Mouse (Mus musculus) forebrain, embryonic 12.5 days (tissue): ENCODE measurements at regions not wholly inside any gene's neighbourhood (a gene's known extent, or its start where the extent isn't known, plus 50 kb on each side); places are given as distances from the start of the nearest gene placed in this dataset.

Experiments used
- ATAC-seq: fragments of 200-750 bp; cut with Nextera tagmentation; 2 replicates; pipeline ENCODE4 v1.8.0; 2017; ENCODE audit warnings: moderate TSS enrichment; ENCODE audit not compliant: low FRiP score
- H3K27ac ChIP-seq: fragments of 300-500 bp; sonication (generic); 2 replicates; pipeline ENCODE4 v1.5.1; 2016; ENCODE audit warnings: mild to moderate bottlenecking
- H3K27me3 ChIP-seq: fragments of 300-500 bp; sonication (generic); 2 replicates; pipeline ENCODE4 v1.6.1; 2016; ENCODE audit warnings: mild to moderate bottlenecking
- H3K36me3 ChIP-seq: fragments of 300-500 bp; sonication (generic); replicated peaks from 2 replicates; pipeline ENCODE4 v1.6.1; 2016; ENCODE audit warnings: mild to moderate bottlenecking
- H3K4me1 ChIP-seq: fragments of 300-500 bp; sonication (generic); 2 replicates; pipeline ENCODE4 v1.6.1; 2016
- H3K4me2 ChIP-seq: fragments of 300-500 bp; sonication (generic); 2 replicates; pipeline ENCODE4 v1.6.1; 2016; ENCODE audit warnings: mild to moderate bottlenecking, moderate library complexity
- H3K4me3 ChIP-seq: fragments of 300-500 bp; sonication (generic); replicated peaks from 2 replicates; pipeline ENCODE4 v1.5.1; 2016; ENCODE audit warnings: mild to moderate bottlenecking
- H3K9ac ChIP-seq: fragments of 300-500 bp; sonication (generic); 2 replicates; pipeline ENCODE4 v1.6.1; 2016; ENCODE audit warnings: mild to moderate bottlenecking
- H3K9me3 ChIP-seq: fragments of 300-500 bp; sonication (generic); 2 replicates; pipeline ENCODE4 v1.6.1; 2016
- WGBS: fragments of 180-500 bp; shearing (Covaris S2); methylation state at CpG from one replicate; pipeline ENCODE4 v1.1.7; 2016; 5-methylcytosine and 5-hydroxymethylcytosine counted together

DNA sequence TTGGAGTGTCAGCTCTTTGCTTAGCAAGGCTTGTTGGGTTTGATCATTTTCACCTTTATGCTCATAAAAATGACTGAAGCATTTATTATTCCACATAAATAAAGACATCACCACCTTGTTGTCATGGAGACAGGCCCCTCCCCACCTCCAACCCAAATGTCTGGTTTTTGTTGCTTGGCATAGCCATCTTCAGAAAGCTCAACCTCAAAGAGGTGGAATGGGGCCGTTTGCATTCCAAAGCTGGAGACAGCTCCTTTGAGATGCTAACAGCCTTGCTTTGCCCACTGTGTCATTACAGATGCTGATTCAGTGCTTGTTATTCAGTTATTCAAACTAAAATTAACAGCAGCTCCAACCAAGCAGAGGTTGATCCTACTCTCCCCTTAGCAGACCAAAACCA, 51.9 kb upstream of the Lgalsl start:
- Histone ChIP-seq H3K27me3 (no peaks in the 10 kb centered on the region), H3K36me3 (no peaks in the 10 kb centered on the region), H3K4me2 (no peak overlapping the region), H3K4me1 (peaks cover 4% of the 10 kb centered on the region; the same call in 1 of the 2 replicates), H3K27ac (no peak overlapping the region), H3K9ac (no peak overlapping the region), H3K4me3 (no peak overlapping the region), H3K9me3 (no peaks in the 10 kb centered on the region)
- no peak for ATAC-seq
- 28% methylated on average over 1 of the region's 1 CpGs for WGBS

- H3K9ac ChIP-seq, result no peak overlapping the region
- ATAC-seq, result no peak
- H3K9me3 ChIP-seq, result no peaks in the 10 kb centered on the region
- H3K27ac ChIP-seq, result no peak overlapping the region
- peaks cover 4% of the 10 kb centered on the region; the same call in 1 of the 2 replicates for H3K4me1 ChIP-seq
- H3K4me3 ChIP-seq, result no peak overlapping the region
- no peaks in the 10 kb centered on the region for H3K36me3 ChIP-seq
- H3K27me3 ChIP-seq, result no peaks in the 10 kb centered on the region
- no peak overlapping the region for H3K4me2 ChIP-seq
- 74% methylated on average over 2 of the region's 2 CpGs for WGBS
These were observed 53.1 kb upstream of the Lgalsl start for GRCm38 (mm10) chr11:20883907-20884306.

- H3K4me1 ChIP-seq, result 0 out of 2 replicates have a peak, but pooled peaks cover 4% of the 10 kb centered on the region
- no peak for ATAC-seq
- H3K4me3 ChIP-seq, result no peak overlapping the region
- no peaks in the 10 kb centered on the region for H3K27me3 ChIP-seq
- H3K36me3 ChIP-seq, result no peaks in the 10 kb centered on the region
- no peak overlapping the region for H3K9ac ChIP-seq
- no peak overlapping the region for H3K27ac ChIP-seq
- no peak overlapping the region for H3K4me2 ChIP-seq
- 84% methylated on average over 2 of the region's 2 CpGs for WGBS
- no peaks in the 10 kb centered on the region for H3K9me3 ChIP-seq
These were observed 56.2 kb upstream of the Lgalsl start for GRCm38 (mm10) chr11:20887044-20887443.

DNA sequence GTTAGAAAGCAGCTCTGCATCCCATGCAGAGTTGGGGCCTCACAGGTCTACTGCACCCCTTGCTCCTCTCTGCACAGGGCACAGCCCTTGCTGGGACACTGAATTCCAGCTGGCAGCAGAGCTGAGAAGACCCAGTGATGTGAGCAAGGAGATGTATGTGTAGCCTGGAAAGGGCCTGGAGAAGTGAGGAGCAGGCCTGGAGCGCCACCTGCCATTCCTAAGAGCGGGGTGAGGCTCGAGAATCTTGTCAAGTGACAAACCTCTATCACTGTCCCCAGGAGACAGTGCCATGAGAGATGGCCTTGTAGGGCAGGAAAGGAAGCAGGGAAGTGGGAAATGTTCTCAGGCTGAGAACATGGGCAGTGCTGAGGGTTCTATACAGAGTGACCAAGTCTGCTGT, 59.6 kb upstream of the Lgalsl start:
- H3K9ac ChIP-seq, result no peak overlapping the region
- H3K36me3 ChIP-seq, result no peaks in the 10 kb centered on the region
- no peak overlapping the region for H3K27ac ChIP-seq
- no peak overlapping the region for H3K4me2 ChIP-seq
- 79% methylated on average over 3 of the region's 3 CpGs for WGBS
- H3K27me3 ChIP-seq, result no peaks in the 10 kb centered on the region
- H3K9me3 ChIP-seq, result no peaks in the 10 kb centered on the region
- H3K4me1 ChIP-seq, result no peaks in the 10 kb centered on the region
- no peak overlapping the region for H3K4me3 ChIP-seq
- no peak for ATAC-seq

DNA sequence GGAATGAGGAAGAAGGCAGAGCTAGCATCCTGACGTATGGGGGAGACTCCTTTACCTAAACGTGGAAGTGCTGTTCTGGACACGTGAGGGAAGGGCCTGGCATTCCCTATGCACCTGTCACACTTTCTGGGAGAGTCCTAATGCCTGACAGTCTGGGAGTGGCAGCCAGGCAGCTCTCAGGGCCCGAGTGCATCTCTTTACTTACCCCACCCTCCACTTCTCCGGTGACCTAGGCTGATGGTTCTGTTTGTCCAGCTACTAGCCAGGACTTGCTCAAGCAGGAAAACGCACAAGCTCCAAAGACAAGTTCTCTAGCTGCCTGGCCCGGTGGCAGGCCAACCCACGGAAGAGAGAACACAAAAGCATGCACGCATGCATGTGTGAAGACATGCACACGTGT, 60.9 kb upstream of the Lgalsl start:
- Histone ChIP-seq H3K36me3 (no peaks in the 10 kb centered on the region), H3K27ac (no peak overlapping the region), H3K4me3 (no peak overlapping the region), H3K9me3 (no peaks in the 10 kb centered on the region), H3K4me2 (no peak overlapping the region), H3K9ac (no peak overlapping the region), H3K4me1 (peaks cover 2% of the 10 kb centered on the region; the same call in 1 of the 2 replicates), H3K27me3 (no peaks in the 10 kb centered on the region)
- 84% methylated on average over 10 of the region's 10 CpGs for WGBS
- ATAC-seq, result no peak

DNA sequence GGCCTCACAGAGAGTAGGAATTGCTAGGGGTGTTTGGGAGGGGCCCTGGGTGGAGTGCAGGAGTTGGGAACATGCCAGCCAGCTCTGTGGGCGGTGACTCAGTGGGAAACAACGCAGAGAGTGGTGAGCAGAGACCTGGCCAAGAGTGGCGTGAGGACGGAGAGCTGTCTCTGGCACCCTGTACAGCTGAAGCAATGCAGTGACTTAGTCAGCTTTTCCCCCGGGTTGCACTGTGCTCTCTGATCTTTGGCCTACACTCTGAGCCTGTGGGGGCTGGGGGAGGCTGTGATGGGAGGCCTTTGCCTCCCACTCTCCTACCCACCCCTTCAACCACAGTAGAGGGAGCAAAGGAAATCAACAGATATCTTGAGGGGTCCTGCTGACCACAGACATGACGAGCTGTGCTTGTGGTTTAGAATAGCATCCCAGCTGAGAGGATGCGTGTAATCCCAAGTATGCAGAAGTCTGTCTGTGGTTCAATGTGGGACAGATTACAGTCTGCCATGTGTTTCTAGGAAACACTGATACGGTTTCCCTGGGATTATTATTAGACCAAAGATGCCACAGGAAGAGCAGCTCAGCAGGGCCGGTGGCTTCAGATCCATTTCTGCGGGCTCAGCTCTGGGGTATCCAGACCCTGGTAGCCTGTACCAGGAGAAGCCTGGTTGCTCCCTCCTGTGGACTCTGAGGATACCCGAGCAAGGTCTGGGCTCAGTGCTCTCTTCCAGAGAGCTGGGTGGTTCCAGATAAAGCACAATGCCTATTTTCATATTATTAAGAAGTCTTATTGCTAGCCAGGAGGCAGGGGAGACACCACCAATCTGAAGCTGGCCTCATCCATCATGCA, 65.6 kb upstream of the Lgalsl start:
- Histone ChIP-seq H3K4me2 (no peak overlapping the region), H3K4me3 (no peak overlapping the region), H3K27ac (no peak overlapping the region), H3K9me3 (no peaks in the 10 kb centered on the region), H3K4me1 (peaks cover 2% of the 10 kb centered on the region; the same call in 1 of the 2 replicates), H3K36me3 (no peaks in the 10 kb centered on the region), H3K9ac (no peak overlapping the region), H3K27me3 (no peaks in the 10 kb centered on the region)
- ATAC-seq, result no peak
- 75% methylated on average over 11 of the region's 11 CpGs for WGBS

GRCm38 (mm10) chr11:20897468-20897867, 66.6 kb upstream of the Lgalsl start:
- H3K9me3 ChIP-seq, result no peaks in the 10 kb centered on the region
- no peak overlapping the region for H3K4me2 ChIP-seq
- WGBS, result 86% methylated on average over 7 of the region's 7 CpGs
- H3K9ac ChIP-seq, result no peak overlapping the region
- no peaks in the 10 kb centered on the region for H3K36me3 ChIP-seq
- no peak overlapping the region for H3K4me3 ChIP-seq
- no peak overlapping the region for H3K27ac ChIP-seq
- no peak for ATAC-seq
- H3K4me1 ChIP-seq, result peaks cover 2% of the 10 kb centered on the region; the same call in 1 of the 2 replicates
- H3K27me3 ChIP-seq, result no peaks in the 10 kb centered on the region

- Histone ChIP-seq H3K4me1 (peaks cover 2% of the 10 kb centered on the region; the same call in 1 of the 2 replicates), H3K4me2 (no peak overlapping the region), H3K9ac (no peak overlapping the region), H3K4me3 (no peak overlapping the region), H3K36me3 (no peaks in the 10 kb centered on the region), H3K9me3 (no peaks in the 10 kb centered on the region), H3K27ac (no peak overlapping the region), H3K27me3 (no peaks in the 10 kb centered on the region)
- 76% methylated on average over 4 of the region's 4 CpGs for WGBS
- ATAC-seq, result no peak
These were observed 67.7 kb upstream of the Lgalsl start for GRCm38 (mm10) chr11:20898558-20898957.

- Histone ChIP-seq H3K9ac (no peak overlapping the region), H3K4me3 (no peak overlapping the region), H3K27ac (no peak overlapping the region), H3K9me3 (no peaks in the 10 kb centered on the region), H3K4me2 (no peak overlapping the region), H3K36me3 (no peaks in the 10 kb centered on the region), H3K27me3 (no peaks in the 10 kb centered on the region), H3K4me1 (peaks cover 2% of the 10 kb centered on the region; the same call in 1 of the 2 replicates)
- ATAC-seq, result no peak
- 91% methylated on average over 6 of the region's 6 CpGs for WGBS
These were observed 68.9 kb upstream of the Lgalsl start for GRCm38 (mm10) chr11:20899766-20900165.

GRCm38 (mm10) chr11:20902001-20902400, 71.1 kb upstream of the Lgalsl start:
- no peaks in the 10 kb centered on the region for H3K9me3 ChIP-seq
- H3K4me2 ChIP-seq, result no peak overlapping the region
- H3K4me1 ChIP-seq, result no peaks in the 10 kb centered on the region
- H3K27me3 ChIP-seq, result no peaks in the 10 kb centered on the region
- no peak overlapping the region for H3K4me3 ChIP-seq
- 88% methylated on average over 2 of the region's 2 CpGs for WGBS
- no peak overlapping the region for H3K27ac ChIP-seq
- H3K9ac ChIP-seq, result no peak overlapping the region
- no peak for ATAC-seq
- H3K36me3 ChIP-seq, result no peaks in the 10 kb centered on the region

DNA sequence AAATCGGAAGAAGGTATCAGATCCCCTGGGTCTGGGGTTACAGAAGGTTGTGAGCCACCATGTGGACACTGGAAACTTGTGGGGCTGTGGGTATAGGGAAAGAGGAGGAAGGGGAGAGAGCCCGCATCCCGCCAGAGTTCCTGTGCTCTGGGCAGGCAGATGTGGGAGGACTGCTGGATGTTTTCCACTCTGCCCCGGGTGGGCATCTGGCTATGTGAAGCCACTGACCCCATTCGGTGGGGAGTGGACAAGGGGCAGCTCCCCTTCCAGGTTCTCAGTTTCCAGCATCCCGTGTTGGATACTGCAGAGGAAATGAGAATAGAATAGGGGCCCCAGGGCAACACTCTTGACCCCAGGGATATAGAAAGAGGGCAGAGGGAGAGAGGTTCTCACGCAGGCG, 72.1 kb upstream of the Lgalsl start:
- Histone ChIP-seq H3K4me1 (no peaks in the 10 kb centered on the region), H3K4me3 (no peak overlapping the region), H3K27me3 (no peaks in the 10 kb centered on the region), H3K36me3 (no peaks in the 10 kb centered on the region), H3K27ac (no peak overlapping the region), H3K4me2 (no peak overlapping the region), H3K9me3 (no peaks in the 10 kb centered on the region), H3K9ac (no peak overlapping the region)
- 75% methylated on average over 8 of the region's 8 CpGs for WGBS
- ATAC-seq, result no peak

GRCm38 (mm10) chr11:20907996-20908395, 77.1 kb upstream of the Lgalsl start:
- 0 out of 2 replicates have a peak, but pooled peaks cover 4% of the 10 kb centered on the region for H3K27me3 ChIP-seq
- H3K27ac ChIP-seq, result no peak overlapping the region
- no peak overlapping the region for H3K9ac ChIP-seq
- no peaks in the 10 kb centered on the region for H3K36me3 ChIP-seq
- no peaks in the 10 kb centered on the region for H3K9me3 ChIP-seq
- H3K4me3 ChIP-seq, result no peak overlapping the region
- no peak for ATAC-seq
- H3K4me2 ChIP-seq, result no peak overlapping the region
- no peaks in the 10 kb centered on the region for H3K4me1 ChIP-seq
- 66% methylated on average over 3 of the region's 3 CpGs for WGBS

DNA sequence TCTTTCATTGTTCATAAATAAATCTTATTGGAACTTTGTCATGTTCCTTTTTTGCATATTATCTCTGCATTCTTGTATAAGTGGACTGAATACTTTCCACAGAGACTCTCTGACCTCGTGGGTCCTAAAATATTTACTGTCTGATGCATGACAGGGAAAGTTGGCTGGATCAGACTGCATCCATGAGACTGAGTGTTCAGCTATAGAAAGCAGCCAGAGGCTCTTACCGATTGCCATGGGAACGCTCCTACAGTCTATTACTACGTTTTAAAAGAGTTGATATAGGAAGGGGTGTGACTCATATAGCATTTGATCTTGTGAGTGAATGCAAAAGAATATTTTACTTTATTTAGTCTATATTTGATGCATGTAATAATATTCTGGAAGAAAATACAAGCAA, 77.6 kb upstream of the Lgalsl start:
- H3K27me3 ChIP-seq, result 0 out of 2 replicates have a peak, but pooled peaks cover 4% of the 10 kb centered on the region
- no peaks in the 10 kb centered on the region for H3K36me3 ChIP-seq
- H3K9ac ChIP-seq, result no peak overlapping the region
- WGBS, result 74% methylated on average over 4 of the region's 4 CpGs
- no peak overlapping the region for H3K27ac ChIP-seq
- H3K9me3 ChIP-seq, result no peaks in the 10 kb centered on the region
- no peak overlapping the region for H3K4me3 ChIP-seq
- H3K4me2 ChIP-seq, result no peak overlapping the region
- H3K4me1 ChIP-seq, result no peaks in the 10 kb centered on the region
- no peak for ATAC-seq
